ENCODE assay signal across 10 mouse cellular contexts in genomic region chr13:99940601-99941000, GRCm38 (mm10). TPM values are rescaled to one million over a fixed set of nuclear protein-coding genes. Genes with fewer than 3 reads are reported as not detected.
DNase-seq lines count a peak whose midpoint lies in the region; ATAC-seq and TF ChIP-seq lines count a peak whose summit lies in the region.
"Had no signal": no experiment of that assay in that cellular context is flagged by ENCODE, and none has a peak within 500 bp of the region (broad histone marks: within the 10 kb centered on the region; RNA-seq: fewer than 3 reads in every experiment).

No protein-coding gene starts in this region.

- DNase-seq in neural tube, embryonic 11.5 days (ENCODE audit: low spot score), result peak; percentile 59
- no peak for DNase-seq in neural tube, embryonic 10.5 days (ENCODE audit: extremely low spot score, low spot score)
- peak; percentile 70 for DNase-seq in hindbrain, embryonic 11.5 days (ENCODE audit: low spot score)
- DNase-seq in testis, postnatal 14 days (ENCODE audit: low spot score), result peak; percentile 53
- DNase-seq in heart, adult 9 months (ENCODE audit: low spot score in 2 of 2), result no peak
- DNase-seq in heart, adult 2 months, result no peak
- DNase-seq: cerebellum, adult 8-10 months had no signal

- WGBS in neural tube, embryonic 11.5 days, result 27% methylated on average over 2 of the region's 2 CpGs
- WGBS in hindbrain, embryonic 11.5 days, result 23% methylated on average over 2 of the region's 2 CpGs
- WGBS in midbrain, embryonic 12.5 days, result 5% methylated on average over 2 of the region's 2 CpGs
- 32% methylated on average over 2 of the region's 2 CpGs for WGBS in heart, embryonic 11.5 days (ENCODE audit: insufficient replicate concordance)
- 39% methylated on average over 2 of the region's 2 CpGs for WGBS in heart, adult 2 months

- no peak overlapping the region for H3K9ac ChIP-seq in neural tube, embryonic 11.5 days (ENCODE audit: low read length)
- no peak overlapping the region for H3K9ac ChIP-seq in hindbrain, embryonic 11.5 days (ENCODE audit: low read depth, low read length)
- no peak overlapping the region for H3K9ac ChIP-seq in midbrain, embryonic 12.5 days (replicated peaks)
- no peak overlapping the region for H3K9ac ChIP-seq in heart, embryonic 11.5 days (ENCODE audit: low read depth, low read length)
- H3K9ac ChIP-seq in heart, adult 2 months (ENCODE audit: low read depth, low read length), result no peak overlapping the region
- H3K9ac ChIP-seq: heart, embryonic 15.5 days had no signal

- H3K4me1 ChIP-seq in neural tube, embryonic 11.5 days (ENCODE audit: control insufficient read depth, insufficient read depth, low read length), result peaks cover 5% of the 10 kb centered on the region; the same call in 1 of the 2 replicates
- H3K4me1 ChIP-seq in hindbrain, embryonic 11.5 days (replicated peaks; ENCODE audit: control insufficient read depth, insufficient read depth, low read length), result no peaks in the 10 kb centered on the region
- peaks cover 21% of the 10 kb centered on the region for H3K4me1 ChIP-seq in midbrain, embryonic 12.5 days
- H3K4me1 ChIP-seq in heart, embryonic 11.5 days (ENCODE audit: control insufficient read depth, insufficient read depth, low read length), result no peaks in the 10 kb centered on the region
- no peaks in the 10 kb centered on the region for H3K4me1 ChIP-seq in heart, adult 2 months (ENCODE audit: control insufficient read depth, insufficient read depth, low read length)
- H3K4me1 ChIP-seq: heart, embryonic 15.5 days had no signal

- TF ChIP-seq EP300 in heart, adult 2 months (IDR thresholded peaks at IDR 0.05; ENCODE audit: insufficient read depth, low read depth, low read length), result no peak

- no peak for TF ChIP-seq CTCF in heart, adult 2 months (IDR thresholded peaks at IDR 0.05)

- no peak overlapping the region for H3K4me3 ChIP-seq in neural tube, embryonic 11.5 days (ENCODE audit: low read depth, low read length)
- no peak overlapping the region for H3K4me3 ChIP-seq in hindbrain, embryonic 11.5 days (ENCODE audit: low read depth, low read length)
- H3K4me3 ChIP-seq in midbrain, embryonic 12.5 days, result no peak overlapping the region
- no peak overlapping the region for H3K4me3 ChIP-seq in heart, embryonic 11.5 days (ENCODE audit: low read depth, low read length)
- H3K4me3 ChIP-seq in heart, adult 2 months, result no peak overlapping the region
- H3K4me3 ChIP-seq: heart, embryonic 15.5 days had no signal

- H3K9me3 ChIP-seq in neural tube, embryonic 11.5 days (ENCODE audit: control insufficient read depth, low read length), result no peaks in the 10 kb centered on the region
- no peaks in the 10 kb centered on the region for H3K9me3 ChIP-seq in hindbrain, embryonic 11.5 days (ENCODE audit: control insufficient read depth, low read length)
- no peaks in the 10 kb centered on the region for H3K9me3 ChIP-seq in midbrain, embryonic 12.5 days
- H3K9me3 ChIP-seq in heart, embryonic 11.5 days (replicated peaks; ENCODE audit: control insufficient read depth, low read length), result no peaks in the 10 kb centered on the region
- H3K9me3 ChIP-seq: heart, embryonic 15.5 days had no signal

- no peaks in the 10 kb centered on the region for H3K79me2 ChIP-seq in heart, adult 2 months (replicated peaks; ENCODE audit: control insufficient read depth, insufficient read depth, low read length)

- H3K27ac ChIP-seq in neural tube, embryonic 11.5 days (ENCODE audit: low read depth, low read length), result no peak overlapping the region
- no peak overlapping the region for H3K27ac ChIP-seq in hindbrain, embryonic 11.5 days (ENCODE audit: low read depth, low read length)
- H3K27ac ChIP-seq in midbrain, embryonic 12.5 days (replicated peaks), result peak overlapping the region; percentile 61
- no peak overlapping the region for H3K27ac ChIP-seq in heart, embryonic 11.5 days (ENCODE audit: low read depth, low read length)
- H3K27ac ChIP-seq in heart, adult 2 months, result no peak overlapping the region
- H3K27ac ChIP-seq: heart, embryonic 15.5 days had no signal

- ATAC-seq in neural tube, embryonic 11.5 days (ENCODE audit: insufficient read depth, low FRiP score, low TSS enrichment), result peak; percentile 75; the same call in 1 of the 2 replicates
- peak; percentile 91 for ATAC-seq in hindbrain, embryonic 11.5 days (ENCODE audit: low FRiP score)
- ATAC-seq in midbrain, embryonic 12.5 days (ENCODE audit: low FRiP score, low read depth), result peak; percentile 93
- no peak for ATAC-seq in heart, embryonic 11.5 days (replicated peaks; ENCODE audit: insufficient number of reproducible peaks, low FRiP score, low TSS enrichment)

- intact Hi-C loops in heart, adult 2 months (cut with DNase I), result no loop called here

- no peak for TF ChIP-seq POLR2A in heart, adult 2 months (IDR thresholded peaks at IDR 0.05; ENCODE audit: insufficient read depth, low read depth, low read length)

- H3K36me3 ChIP-seq in neural tube, embryonic 11.5 days (ENCODE audit: control insufficient read depth, insufficient read depth, low read length), result no peaks in the 10 kb centered on the region
- no peaks in the 10 kb centered on the region for H3K36me3 ChIP-seq in hindbrain, embryonic 11.5 days (ENCODE audit: control insufficient read depth, insufficient read depth, low read length)
- no peaks in the 10 kb centered on the region for H3K36me3 ChIP-seq in midbrain, embryonic 12.5 days
- no peaks in the 10 kb centered on the region for H3K36me3 ChIP-seq in heart, embryonic 11.5 days (ENCODE audit: control insufficient read depth, insufficient read depth, low read length)
- H3K36me3 ChIP-seq in heart, adult 2 months (ENCODE audit: control insufficient read depth, insufficient read depth, low read length), result no peaks in the 10 kb centered on the region

- H3K4me2 ChIP-seq in neural tube, embryonic 11.5 days (ENCODE audit: low read depth), result no peak overlapping the region
- H3K4me2 ChIP-seq in hindbrain, embryonic 11.5 days (replicated peaks; ENCODE audit: low read depth, low read length), result no peak overlapping the region
- H3K4me2 ChIP-seq in midbrain, embryonic 12.5 days (replicated peaks), result no peak overlapping the region
- H3K4me2 ChIP-seq in heart, embryonic 11.5 days, result no peak overlapping the region
- H3K4me2 ChIP-seq: heart, embryonic 15.5 days had no signal

- no peaks in the 10 kb centered on the region for H3K27me3 ChIP-seq in neural tube, embryonic 11.5 days (ENCODE audit: control insufficient read depth, insufficient read depth, low read length)
- H3K27me3 ChIP-seq in hindbrain, embryonic 11.5 days (ENCODE audit: control insufficient read depth, insufficient read depth, low read length), result no peaks in the 10 kb centered on the region
- H3K27me3 ChIP-seq in midbrain, embryonic 12.5 days, result no peaks in the 10 kb centered on the region
- H3K27me3 ChIP-seq in heart, embryonic 11.5 days (ENCODE audit: control insufficient read depth, insufficient read depth, low read length), result no peaks in the 10 kb centered on the region
- H3K27me3 ChIP-seq in heart, adult 2 months (ENCODE audit: control insufficient read depth, insufficient read depth, low read length), result no peaks in the 10 kb centered on the region
- H3K27me3 ChIP-seq: heart, embryonic 15.5 days had no signal

RNA-seq across cellular contexts. Expression of gene Cartpt, which starts 39.7 kb away (rescaled TPM):
- 20.5 and 22.3 TPM in 2 replicates for polyA plus RNA-seq in neural tube, embryonic 11.5 days (2014; fragmentation: Nextera tagmentation; extraction: Ambion mirVana)
- 32.1 and 32.8 TPM in 2 replicates for polyA plus RNA-seq in hindbrain, embryonic 11.5 days (2014; fragmentation: Nextera tagmentation; extraction: Ambion mirVana)
- 33.1 and 37.3 TPM in 2 replicates for polyA plus RNA-seq in midbrain, embryonic 12.5 days (2016; fragmentation: Nextera tagmentation; extraction: Ambion mirVana)
- polyA plus RNA-seq in heart, embryonic 11.5 days (2014; fragmentation: Nextera tagmentation; extraction: Ambion mirVana), result 0.37 and 0.62 TPM in 2 replicates
- total RNA-seq in heart, adult 2 months (2021), result under 1 TPM; 0.26 to 0.41 TPM
- polyA plus RNA-seq in heart, adult 2 months (2012; rRNA removed), result 0.25 and 0.79 TPM in 2 replicates

Comparison
In these comparisons a context has a peak if more than half of its experiments do, and no peak if none do; other contexts are left out.
1. DNase-seq: peak in neural tube, embryonic 11.5 days (single experiment), hindbrain, embryonic 11.5 days (single experiment) and testis, postnatal 14 days (single experiment); none in neural tube, embryonic 10.5 days (single experiment), heart, adult 9 months (0 of 2) and heart, adult 2 months (0 of 2).
2. RNA of gene Cartpt, which starts 39.7 kb away (polyA plus RNA-seq): 33.1 to 37.3 TPM in midbrain, embryonic 12.5 days, 32.1 to 32.8 TPM in hindbrain, embryonic 11.5 days and 20.5 to 22.3 TPM in neural tube, embryonic 11.5 days; 0.37 to 0.62 TPM in heart, embryonic 11.5 days and 0.25 to 0.79 TPM in heart, adult 2 months; every median in the first group is over 10 times any median in the second.